Mouse (Mus musculus): ENCODE data around the gene Gabra2. TPM values are rescaled to one million over a fixed set of nuclear protein-coding genes. Genes with fewer than 3 reads are reported as not detected.

Gene Gabra2
- total and polyA plus RNA-seq, 2 experiments from 2014 or later: not detected

DNA sequence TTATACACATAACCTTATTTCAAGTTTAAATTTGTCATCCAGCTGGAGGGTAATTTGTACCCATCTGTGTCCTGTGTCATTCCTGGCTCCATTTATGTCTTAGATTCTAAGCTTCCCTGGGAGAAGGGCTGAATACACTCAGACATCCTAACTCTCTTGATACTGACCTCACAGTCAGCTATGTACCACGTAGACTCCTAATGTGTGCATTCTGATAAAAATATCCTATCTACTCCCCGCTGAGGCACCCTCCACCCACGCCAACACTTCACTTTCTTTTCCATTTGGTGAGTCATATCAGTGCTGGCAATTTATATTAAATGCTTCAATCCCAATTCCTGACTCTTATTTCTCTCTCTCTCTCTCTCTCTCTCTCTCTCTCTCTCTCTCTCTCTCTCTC lies 34.0 kb downstream of the Gabra2 start:
- TF ChIP-seq CTCF (IDR thresholded peaks at IDR 0.05; ENCODE audit: low read depth) (no peak), EP300 (IDR thresholded peaks at IDR 0.05; ENCODE audit: low read depth) (no peak)
- WGBS: 42% methylated on average over 3 of the region's 3 CpGs
- no peaks in the 10 kb centered on the region for H3K36me3 ChIP-seq (replicated peaks; ENCODE audit: control insufficient read depth, insufficient read depth, low read length)

DNA sequence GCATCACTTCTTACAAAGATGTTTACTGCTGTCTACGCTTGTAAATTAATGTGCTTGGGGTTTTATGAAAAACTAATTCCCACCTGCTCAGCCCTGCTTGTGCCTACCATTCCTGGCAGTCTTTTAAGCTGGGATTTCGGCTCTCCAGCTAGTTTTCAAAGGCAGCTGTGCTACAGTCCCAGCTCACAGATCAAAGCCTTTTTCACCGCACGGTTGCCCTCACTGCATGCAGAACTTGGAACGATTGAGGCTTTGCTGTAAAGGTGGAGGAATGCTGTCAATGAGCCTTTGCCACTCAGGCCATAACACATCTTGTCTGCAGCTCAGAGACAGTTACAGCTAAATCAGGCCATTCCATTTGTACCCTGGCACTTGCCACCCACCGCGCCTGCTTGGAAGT lies 37.6 kb downstream of the Gabra2 start:
- no peak for ATAC-seq (ENCODE audit: insufficient read depth, low read depth)

More for the DNA sequence above, 34.0 kb downstream of the Gabra2 start:
- no peak overlapping the region for H3K27ac ChIP-seq (ENCODE audit: low read depth)
- DNase-seq (ENCODE audit: low spot score) (no peak), ATAC-seq (ENCODE audit: insufficient read depth, low read depth) (no peak)
- H3K4me2 ChIP-seq (ENCODE audit: low read depth, low read length): no peak overlapping the region
- H3K9me3 ChIP-seq (replicated peaks; ENCODE audit: control insufficient read depth, low read length): no peaks in the 10 kb centered on the region
- no peak overlapping the region for H3K4me3 ChIP-seq (ENCODE audit: low read depth, low read length)
- no peaks in the 10 kb centered on the region for H3K27me3 ChIP-seq (ENCODE audit: control insufficient read depth, insufficient read depth, low read length)
- H3K4me1 ChIP-seq (ENCODE audit: control insufficient read depth, insufficient read depth): no peaks in the 10 kb centered on the region
- no peak overlapping the region for H3K9ac ChIP-seq (replicated peaks; ENCODE audit: low read depth, low read length)

DNA sequence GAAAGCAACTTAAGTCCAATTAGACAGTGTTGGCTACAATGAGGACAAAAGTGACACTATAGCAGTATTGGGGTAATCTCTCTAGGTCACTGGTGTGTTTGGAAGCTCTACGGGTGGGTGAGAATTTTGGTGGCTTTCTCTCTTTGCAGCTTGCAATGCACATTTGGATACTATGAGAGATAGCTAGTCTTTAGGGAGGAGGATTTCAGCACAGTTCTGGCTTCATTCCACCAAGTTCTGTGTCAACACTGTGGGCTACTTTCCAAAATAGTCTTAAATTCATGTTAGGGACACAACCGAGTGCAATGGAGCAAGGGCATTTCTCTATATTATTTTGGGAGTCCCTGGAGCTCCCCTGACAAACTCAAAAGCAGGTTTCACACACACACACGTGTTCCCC lies 58.3 kb downstream of the Gabra2 start:
- no peaks in the 10 kb centered on the region for H3K9me3 ChIP-seq (replicated peaks; ENCODE audit: control insufficient read depth, low read length)
- H3K4me3 ChIP-seq (ENCODE audit: low read depth, low read length): no peak overlapping the region
- no peaks in the 10 kb centered on the region for H3K4me1 ChIP-seq (ENCODE audit: control insufficient read depth, insufficient read depth)
- ATAC-seq (ENCODE audit: insufficient read depth, low read depth): no peak
- 53% methylated on average over 3 of the region's 3 CpGs for WGBS
- TF ChIP-seq CTCF (IDR thresholded peaks at IDR 0.05; ENCODE audit: low read depth): no peak
- TF ChIP-seq EP300 (IDR thresholded peaks at IDR 0.05; ENCODE audit: low read depth): no peak
- no peaks in the 10 kb centered on the region for H3K27me3 ChIP-seq (ENCODE audit: control insufficient read depth, insufficient read depth, low read length)
- no peak overlapping the region for H3K9ac ChIP-seq (replicated peaks; ENCODE audit: low read depth, low read length)
- no peak overlapping the region for H3K4me2 ChIP-seq (ENCODE audit: low read depth, low read length)
- no peak overlapping the region for H3K27ac ChIP-seq (ENCODE audit: low read depth)
- no peak for DNase-seq (ENCODE audit: low spot score)
- no peaks in the 10 kb centered on the region for H3K36me3 ChIP-seq (replicated peaks; ENCODE audit: control insufficient read depth, insufficient read depth, low read length)

More for the DNA sequence above, 37.6 kb downstream of the Gabra2 start:
- Histone ChIP-seq H3K27ac (ENCODE audit: low read depth) (no peak overlapping the region), H3K4me2 (ENCODE audit: low read depth, low read length) (no peak overlapping the region), H3K9ac (replicated peaks; ENCODE audit: low read depth, low read length) (no peak overlapping the region), H3K9me3 (replicated peaks; ENCODE audit: control insufficient read depth, low read length) (no peaks in the 10 kb centered on the region), H3K27me3 (ENCODE audit: control insufficient read depth, insufficient read depth, low read length) (no peaks in the 10 kb centered on the region), H3K4me3 (ENCODE audit: low read depth, low read length) (no peak overlapping the region), H3K36me3 (replicated peaks; ENCODE audit: control insufficient read depth, insufficient read depth, low read length) (no peaks in the 10 kb centered on the region), H3K4me1 (ENCODE audit: control insufficient read depth, insufficient read depth) (no peaks in the 10 kb centered on the region)
- DNase-seq (ENCODE audit: low spot score): no peak
- TF ChIP-seq EP300 (IDR thresholded peaks at IDR 0.05; ENCODE audit: low read depth) (no peak), CTCF (IDR thresholded peaks at IDR 0.05; ENCODE audit: low read depth) (no peak)
- WGBS: 68% methylated on average over 7 of the region's 7 CpGs

DNA sequence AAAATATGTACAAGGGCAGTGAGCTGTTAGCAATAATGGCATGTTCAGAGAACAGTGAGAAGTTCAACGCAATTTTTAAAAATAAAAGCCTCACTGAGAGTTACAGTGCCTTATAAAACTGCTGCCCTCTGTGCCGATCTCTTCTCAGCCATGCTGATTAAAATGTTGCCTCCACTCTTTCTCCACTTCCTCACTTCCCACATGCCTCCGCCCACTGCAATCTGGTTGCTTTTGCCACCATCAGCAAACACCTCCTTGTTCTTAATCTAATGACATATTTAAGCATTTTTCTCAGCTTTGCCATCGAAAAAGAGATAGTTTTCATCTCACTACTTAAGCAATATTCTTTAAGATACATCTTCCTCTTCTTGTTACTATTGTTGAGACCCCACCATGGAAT lies 69.7 kb downstream of the Gabra2 start:
- Histone ChIP-seq H3K27ac (ENCODE audit: low read depth) (no peak overlapping the region), H3K4me2 (ENCODE audit: low read depth, low read length) (no peak overlapping the region), H3K9ac (replicated peaks; ENCODE audit: low read depth, low read length) (no peak overlapping the region), H3K27me3 (ENCODE audit: control insufficient read depth, insufficient read depth, low read length) (no peaks in the 10 kb centered on the region), H3K4me3 (ENCODE audit: low read depth, low read length) (no peak overlapping the region), H3K36me3 (replicated peaks; ENCODE audit: control insufficient read depth, insufficient read depth, low read length) (no peaks in the 10 kb centered on the region), H3K4me1 (ENCODE audit: control insufficient read depth, insufficient read depth) (no peaks in the 10 kb centered on the region), H3K9me3 (replicated peaks; ENCODE audit: control insufficient read depth, low read length) (no peaks in the 10 kb centered on the region)
- WGBS: 61% methylated on average over 4 of the region's 4 CpGs
- ATAC-seq (ENCODE audit: insufficient read depth, low read depth) (no peak), DNase-seq (ENCODE audit: low spot score) (no peak)
- TF ChIP-seq CTCF (IDR thresholded peaks at IDR 0.05; ENCODE audit: low read depth): no peak
- no peak for TF ChIP-seq EP300 (IDR thresholded peaks at IDR 0.05; ENCODE audit: low read depth)

DNA sequence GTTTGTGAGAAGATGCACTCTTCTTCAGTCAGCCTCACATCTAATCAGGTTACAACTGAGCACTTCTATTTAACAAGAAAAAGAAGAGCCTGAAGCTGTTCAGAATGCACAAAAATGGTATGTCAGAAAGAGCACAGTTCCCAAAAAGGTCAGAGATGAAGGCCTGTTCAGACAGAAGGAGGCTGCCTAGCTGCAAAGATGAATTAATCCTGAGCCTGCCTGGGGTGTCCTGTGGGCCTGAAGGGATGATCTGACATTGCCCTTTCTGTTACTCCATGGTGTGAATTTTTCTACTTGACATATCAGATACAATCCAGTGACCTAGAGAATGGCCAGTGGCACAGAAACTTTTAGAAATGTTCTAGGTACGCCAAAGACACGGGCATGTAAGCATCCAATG lies 83.9 kb downstream of the Gabra2 start:
- Histone ChIP-seq H3K36me3 (replicated peaks; ENCODE audit: control insufficient read depth, insufficient read depth, low read length) (no peaks in the 10 kb centered on the region), H3K4me1 (ENCODE audit: control insufficient read depth, insufficient read depth) (no peaks in the 10 kb centered on the region), H3K27ac (ENCODE audit: low read depth) (no peak overlapping the region), H3K9ac (replicated peaks; ENCODE audit: low read depth, low read length) (no peak overlapping the region), H3K4me3 (ENCODE audit: low read depth, low read length) (no peak overlapping the region), H3K27me3 (ENCODE audit: control insufficient read depth, insufficient read depth, low read length) (no peaks in the 10 kb centered on the region), H3K9me3 (replicated peaks; ENCODE audit: control insufficient read depth, low read length) (no peaks in the 10 kb centered on the region), H3K4me2 (ENCODE audit: low read depth, low read length) (no peak overlapping the region)
- ATAC-seq (ENCODE audit: insufficient read depth, low read depth): no peak
- TF ChIP-seq CTCF (IDR thresholded peaks at IDR 0.05; ENCODE audit: low read depth) (no peak), EP300 (IDR thresholded peaks at IDR 0.05; ENCODE audit: low read depth) (no peak)
- DNase-seq (ENCODE audit: low spot score): no peak
- 62% methylated on average over 2 of the region's 2 CpGs for WGBS

DNA sequence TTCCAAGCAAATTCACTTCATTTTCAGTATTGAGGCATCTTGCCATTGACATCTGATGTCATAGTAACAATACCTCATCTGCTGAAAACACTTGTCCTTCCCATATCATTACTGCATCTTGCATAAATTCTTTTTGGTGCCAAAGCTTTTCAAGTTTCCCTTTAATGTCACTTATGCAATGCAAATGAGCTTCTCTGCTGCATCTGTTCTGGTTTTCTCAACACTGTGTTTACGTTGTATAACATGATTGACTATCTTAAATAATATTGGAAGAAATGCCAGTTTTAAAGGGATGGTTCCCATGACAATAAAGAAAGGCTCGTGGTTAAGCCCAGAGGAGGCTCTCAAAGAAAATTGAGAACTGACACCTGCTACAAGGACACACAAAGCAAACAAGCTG lies 84.4 kb downstream of the Gabra2 start:
- Histone ChIP-seq H3K27ac (ENCODE audit: low read depth) (no peak overlapping the region), H3K36me3 (replicated peaks; ENCODE audit: control insufficient read depth, insufficient read depth, low read length) (no peaks in the 10 kb centered on the region), H3K9ac (replicated peaks; ENCODE audit: low read depth, low read length) (no peak overlapping the region), H3K9me3 (replicated peaks; ENCODE audit: control insufficient read depth, low read length) (no peaks in the 10 kb centered on the region), H3K4me1 (ENCODE audit: control insufficient read depth, insufficient read depth) (no peaks in the 10 kb centered on the region), H3K27me3 (ENCODE audit: control insufficient read depth, insufficient read depth, low read length) (no peaks in the 10 kb centered on the region), H3K4me2 (ENCODE audit: low read depth, low read length) (no peak overlapping the region), H3K4me3 (ENCODE audit: low read depth, low read length) (no peak overlapping the region)
- WGBS: 55% methylated on average over 2 of the region's 2 CpGs
- ATAC-seq (ENCODE audit: insufficient read depth, low read depth) (no peak), DNase-seq (ENCODE audit: low spot score) (no peak)
- TF ChIP-seq EP300 (IDR thresholded peaks at IDR 0.05; ENCODE audit: low read depth): no peak
- TF ChIP-seq CTCF (IDR thresholded peaks at IDR 0.05; ENCODE audit: low read depth): no peak
